Mouse (Mus musculus): ENCODE measurements around the gene Mad2l2.
A peak's percentile ranks its signal among the peaks of the same experiment; 100 is the strongest.

The Mad2l2 gene

DNA sequence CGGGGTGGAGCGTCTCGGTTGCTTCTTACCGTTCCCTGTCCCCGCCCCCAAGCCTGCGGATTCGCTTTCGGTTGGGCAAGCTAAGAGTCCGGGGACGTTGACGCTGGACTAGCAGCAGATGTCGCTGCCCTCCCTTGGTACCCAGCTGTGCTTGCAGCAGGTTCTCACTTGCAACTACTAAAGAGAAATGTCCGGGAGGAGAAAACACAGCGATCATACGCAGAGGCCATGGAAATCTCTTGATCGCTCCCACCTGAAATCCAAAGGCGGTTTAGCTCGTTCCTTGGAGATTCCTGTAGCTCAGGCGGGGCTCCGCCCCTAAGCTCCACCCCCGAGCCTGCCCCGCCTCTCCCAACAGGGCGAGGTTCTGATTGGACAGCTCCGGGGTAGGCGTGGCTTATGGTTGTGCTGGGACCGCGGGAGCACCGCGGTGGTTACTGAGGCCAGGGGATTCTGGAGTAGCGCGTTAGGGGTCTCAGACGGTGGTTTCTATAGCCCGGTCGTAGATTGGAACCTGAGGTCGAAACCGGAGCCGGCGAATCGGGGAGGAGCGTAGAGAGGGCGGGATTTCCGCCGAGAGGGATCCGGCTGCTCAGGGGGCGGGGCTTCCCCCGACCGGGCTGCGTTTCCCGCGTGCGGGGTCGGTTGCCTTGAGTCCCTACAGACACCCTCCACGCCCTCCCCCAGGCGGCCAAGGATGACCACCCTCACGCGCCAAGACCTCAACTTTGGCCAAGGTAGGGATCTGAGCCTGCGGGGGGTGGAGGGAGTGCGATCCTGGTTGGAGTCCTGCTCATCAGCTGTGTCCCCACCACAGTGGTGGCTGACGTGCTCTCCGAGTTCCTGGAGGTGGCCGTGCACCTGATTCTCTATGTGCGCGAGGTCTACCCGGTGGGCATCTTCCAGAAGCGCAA, 10.2 kb downstream of the Mad2l2 start:
- DNase-seq (ENCODE audit: low read depth, low spot score), result peak; percentile 95

DNA sequence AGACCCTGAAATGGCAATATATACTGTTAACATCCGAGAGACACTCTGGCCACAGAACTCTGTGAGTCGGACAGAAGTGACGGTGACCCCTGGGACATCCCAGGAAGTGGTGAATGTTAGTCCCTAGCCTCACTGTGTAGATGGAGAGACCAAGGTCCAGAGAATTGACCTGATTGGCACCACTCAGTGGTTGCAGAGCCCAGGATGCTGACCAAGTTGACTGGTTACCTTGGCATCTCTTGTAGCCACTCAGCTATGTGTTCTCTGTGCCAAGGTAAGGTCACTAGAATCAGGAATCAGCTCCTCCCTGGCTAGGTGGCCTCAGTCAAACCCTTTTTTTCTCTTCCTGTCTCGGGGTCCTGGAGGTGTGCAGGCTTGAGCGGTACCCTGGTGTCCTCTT, 13.5 kb downstream of the Mad2l2 start:
- DNase-seq (ENCODE audit: low read depth, low spot score), result no peak

DNA sequence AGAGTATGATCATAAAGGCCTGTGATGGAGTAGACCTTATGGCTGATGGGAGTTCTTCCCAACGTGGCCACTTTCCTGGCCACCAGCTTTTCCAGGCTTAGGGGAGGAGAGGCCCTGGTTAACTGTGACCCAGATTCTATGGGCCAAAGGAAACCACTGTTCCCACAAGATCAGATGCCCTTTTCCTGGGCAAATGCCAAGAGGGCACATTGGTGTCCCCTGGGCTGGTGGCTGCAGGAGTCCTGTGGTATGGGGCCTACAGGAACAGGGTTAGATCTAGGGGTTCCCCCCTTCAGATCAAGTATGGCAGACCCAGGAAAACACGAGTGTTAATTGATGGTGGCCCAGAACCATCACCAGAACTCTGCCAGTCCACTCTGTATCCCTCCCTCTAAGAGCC, 17.5 kb downstream of the Mad2l2 start:
- DNase-seq (ENCODE audit: low read depth, low spot score), result no peak

DNA sequence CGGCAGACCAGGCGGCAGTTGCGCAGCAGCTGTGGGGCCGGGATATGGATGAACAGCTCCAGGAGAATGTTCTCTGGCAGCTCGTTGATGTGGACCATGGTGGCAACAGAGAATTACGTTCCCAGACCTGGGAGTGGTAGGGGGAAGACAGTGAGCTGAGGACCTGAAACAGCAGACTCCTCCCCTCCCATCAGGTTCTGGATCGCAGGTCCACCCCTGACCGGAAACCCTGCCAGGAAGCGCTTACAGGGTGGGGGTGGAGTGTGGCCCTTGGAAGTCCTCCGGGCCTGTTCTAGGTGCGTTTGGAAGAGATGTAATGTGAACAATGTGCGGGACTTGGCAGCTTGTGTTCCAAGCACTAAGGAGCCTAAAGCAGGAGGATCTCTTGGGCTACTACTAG, 19.4 kb downstream of the Mad2l2 start:
- peak; percentile 64 for DNase-seq (ENCODE audit: low read depth, low spot score)

DNA sequence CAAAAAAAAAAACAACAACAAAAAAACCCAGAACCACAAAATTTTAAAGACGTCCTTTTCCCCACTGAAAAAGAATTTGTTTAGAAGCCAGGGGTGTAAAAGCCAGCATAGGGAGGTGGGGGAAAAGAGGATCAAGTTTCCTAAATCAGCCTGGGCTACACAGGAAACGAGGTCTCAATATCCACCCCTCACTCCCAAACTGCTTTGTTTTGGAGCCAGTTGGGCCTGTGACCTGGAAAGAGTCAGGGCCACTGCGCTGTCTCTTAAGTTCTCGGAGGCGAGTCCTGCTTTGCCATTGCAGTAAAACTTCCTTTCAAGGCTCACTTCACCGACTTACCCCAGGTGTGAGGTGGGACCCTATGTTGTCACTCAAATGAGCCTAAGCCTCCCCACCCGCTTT, 20.1 kb downstream of the Mad2l2 start:
- DNase-seq (ENCODE audit: low read depth, low spot score), result no peak

DNA sequence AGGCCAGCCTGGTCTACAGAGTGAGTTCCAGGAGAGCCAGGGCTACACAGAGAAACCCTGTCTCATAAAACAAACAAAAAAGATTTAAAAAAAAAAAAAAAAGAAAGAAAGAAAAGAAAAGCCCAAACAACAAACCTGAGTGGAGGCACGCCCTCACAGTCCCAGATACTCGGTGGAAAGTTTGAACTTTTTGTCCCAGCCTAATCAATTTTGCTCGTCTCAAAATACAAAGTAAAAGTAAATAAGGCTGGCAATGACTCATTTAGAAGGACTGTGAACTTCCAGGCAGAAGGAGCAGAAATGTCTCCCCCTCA, 20.7 kb downstream of the Mad2l2 start:
- DNase-seq (ENCODE audit: low read depth, low spot score), result no peak

DNA sequence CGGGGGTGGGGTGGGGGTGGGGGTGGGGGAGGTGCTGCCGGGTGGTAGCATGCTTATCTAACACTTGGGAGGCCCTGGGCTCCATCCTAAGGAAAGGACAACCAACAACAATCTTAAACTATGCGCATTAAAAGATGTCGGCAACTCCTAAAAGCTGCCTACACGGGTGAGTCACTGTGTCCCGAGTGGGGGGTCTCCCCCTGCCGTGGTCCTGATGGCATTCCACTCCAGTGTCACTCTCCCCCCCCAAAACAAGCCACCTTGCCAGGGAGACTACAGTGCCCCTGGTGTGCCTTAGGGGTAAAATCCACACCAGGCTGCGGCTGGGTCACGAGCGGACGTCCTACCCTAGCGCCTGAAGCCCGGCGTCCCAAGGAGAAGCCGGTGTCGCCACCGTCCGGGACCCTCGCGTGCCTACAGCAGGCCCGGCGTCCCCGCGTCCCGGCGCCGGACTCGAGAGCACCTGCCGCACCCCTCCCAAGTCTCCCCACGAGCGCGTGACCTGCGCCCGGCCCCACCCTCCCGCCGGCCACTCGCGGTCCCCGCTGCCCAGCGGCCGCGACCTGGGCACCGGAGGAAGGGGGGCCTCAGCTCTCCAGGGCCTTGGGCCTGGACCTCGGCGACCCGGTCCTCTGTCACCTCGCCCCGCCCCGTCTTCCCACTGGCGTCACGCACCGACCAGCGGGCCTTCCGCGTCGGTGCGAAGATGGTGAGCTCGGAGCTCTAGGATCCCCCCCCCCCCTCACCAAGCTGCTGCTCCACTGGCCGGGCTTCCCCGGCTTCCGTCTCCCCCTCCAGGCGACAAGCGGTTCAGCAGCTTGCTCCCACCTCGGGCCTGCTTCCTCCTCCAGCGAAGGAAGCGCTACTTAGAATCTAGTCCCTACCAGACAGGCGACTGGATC, 21.3 kb downstream of the Mad2l2 start, which contains the start of gene Fbxo6:
Fbxo6 (minus strand) TSS at position 874 of the 902 bp plus-strand sequence.
- peak; percentile 97 for DNase-seq (ENCODE audit: low read depth, low spot score)

DNA sequence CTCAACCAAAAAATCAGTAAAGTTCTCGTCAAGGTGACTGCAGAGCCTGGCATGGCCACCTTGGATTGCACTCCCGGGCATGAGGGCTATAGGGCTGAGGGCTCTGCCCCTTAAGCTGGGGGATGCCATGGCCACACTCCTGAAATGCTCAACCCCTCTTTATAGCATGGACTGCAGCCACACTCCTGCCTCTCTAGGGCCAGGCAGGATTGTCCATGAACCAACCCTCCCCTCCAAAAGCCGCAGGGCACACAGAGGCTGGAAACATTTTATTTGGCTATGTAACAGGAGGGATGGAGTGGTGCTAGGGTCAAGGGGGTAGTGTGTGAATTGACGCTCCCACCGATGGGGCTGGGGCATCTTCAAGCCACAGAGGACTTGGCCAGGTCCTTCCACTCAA, 22.4 kb downstream of the Mad2l2 start:
- no peak for DNase-seq (ENCODE audit: low read depth, low spot score)

DNA sequence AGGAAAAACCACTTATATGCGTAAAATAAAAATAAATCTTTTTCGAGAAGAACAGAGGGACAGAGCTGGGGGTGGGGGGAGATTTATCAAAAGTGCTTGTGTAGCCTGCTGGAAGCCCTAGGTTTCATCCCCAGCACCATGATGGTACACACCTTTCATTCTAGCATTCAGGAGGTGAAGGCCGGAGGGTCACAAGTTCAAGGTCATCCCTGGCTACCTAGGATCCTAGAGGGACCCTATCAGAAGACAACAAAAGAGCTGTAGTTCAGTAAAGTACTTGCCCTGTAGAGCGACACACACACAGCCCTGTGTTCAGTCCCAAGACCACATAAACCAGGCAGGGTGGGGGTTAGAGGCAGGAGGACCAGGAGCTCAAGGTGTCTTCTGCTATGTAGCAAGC, 23.8 kb downstream of the Mad2l2 start:
- DNase-seq (ENCODE audit: low read depth, low spot score), result peak; percentile 69

DNA sequence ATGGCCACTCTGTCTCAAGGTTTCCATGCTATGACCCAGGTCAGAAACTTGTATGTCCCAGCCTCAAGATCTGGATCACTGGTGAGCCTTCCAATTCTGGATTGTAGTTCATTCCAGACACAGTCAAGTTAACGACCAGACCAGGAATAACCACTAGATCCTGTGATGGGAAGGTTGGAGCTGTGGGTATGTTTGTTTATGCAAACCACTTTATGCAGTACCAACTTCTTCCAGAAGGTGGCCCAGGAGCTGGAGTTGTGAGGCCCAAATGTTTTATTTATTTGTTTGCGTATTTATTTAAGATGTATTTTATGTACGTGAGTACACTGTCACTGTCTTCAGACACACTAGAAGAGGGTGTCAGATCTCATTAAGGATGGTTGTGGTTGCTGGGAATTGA, 24.8 kb downstream of the Mad2l2 start:
- peak; percentile 71 for DNase-seq (ENCODE audit: low read depth, low spot score)

DNA sequence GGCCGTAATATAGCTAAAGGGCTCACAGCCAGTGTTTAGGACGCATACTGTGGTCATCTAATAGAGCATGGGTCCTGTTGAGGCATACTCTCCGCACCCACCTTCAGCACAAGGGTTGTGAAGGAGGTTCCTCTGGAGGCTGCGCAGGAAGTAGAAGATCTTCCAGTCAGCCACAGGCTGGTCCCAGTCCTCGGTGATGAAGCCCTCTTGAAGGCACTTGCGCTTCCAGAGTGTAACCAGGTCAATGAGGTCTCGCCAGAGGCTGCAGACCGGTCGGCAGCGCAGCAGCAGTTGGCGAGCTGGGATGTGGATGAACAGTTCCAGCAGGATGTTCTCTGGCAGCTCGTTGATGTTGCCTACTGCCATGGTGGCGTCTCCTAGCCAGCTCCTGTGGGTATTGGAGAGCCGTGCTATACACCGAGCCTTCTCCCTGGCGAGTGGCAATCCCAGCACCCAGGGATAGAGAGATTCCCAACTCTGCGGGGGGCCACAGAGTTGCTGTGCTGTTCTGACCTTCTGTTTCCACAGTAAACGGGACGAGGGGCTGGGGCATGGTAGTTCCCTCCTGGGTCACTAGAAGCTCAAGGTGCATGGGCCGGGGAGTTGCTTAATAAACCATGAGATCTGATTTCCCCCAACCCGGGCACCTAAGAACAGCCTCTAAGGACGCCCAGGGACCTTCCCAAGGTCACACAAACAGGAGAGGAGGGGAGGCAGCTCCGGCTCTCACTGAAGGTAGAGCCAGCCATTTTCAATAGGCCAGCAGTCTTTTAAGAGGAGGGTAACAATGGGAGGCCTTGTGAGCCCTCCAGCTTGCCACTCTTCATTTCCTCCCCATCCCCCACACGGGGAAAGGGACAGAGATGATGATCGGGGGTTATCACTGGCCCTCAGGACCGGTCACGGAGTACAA, 28.5 kb downstream of the Mad2l2 start:
- peak; percentile 71 for DNase-seq (ENCODE audit: low read depth, low spot score)

DNA sequence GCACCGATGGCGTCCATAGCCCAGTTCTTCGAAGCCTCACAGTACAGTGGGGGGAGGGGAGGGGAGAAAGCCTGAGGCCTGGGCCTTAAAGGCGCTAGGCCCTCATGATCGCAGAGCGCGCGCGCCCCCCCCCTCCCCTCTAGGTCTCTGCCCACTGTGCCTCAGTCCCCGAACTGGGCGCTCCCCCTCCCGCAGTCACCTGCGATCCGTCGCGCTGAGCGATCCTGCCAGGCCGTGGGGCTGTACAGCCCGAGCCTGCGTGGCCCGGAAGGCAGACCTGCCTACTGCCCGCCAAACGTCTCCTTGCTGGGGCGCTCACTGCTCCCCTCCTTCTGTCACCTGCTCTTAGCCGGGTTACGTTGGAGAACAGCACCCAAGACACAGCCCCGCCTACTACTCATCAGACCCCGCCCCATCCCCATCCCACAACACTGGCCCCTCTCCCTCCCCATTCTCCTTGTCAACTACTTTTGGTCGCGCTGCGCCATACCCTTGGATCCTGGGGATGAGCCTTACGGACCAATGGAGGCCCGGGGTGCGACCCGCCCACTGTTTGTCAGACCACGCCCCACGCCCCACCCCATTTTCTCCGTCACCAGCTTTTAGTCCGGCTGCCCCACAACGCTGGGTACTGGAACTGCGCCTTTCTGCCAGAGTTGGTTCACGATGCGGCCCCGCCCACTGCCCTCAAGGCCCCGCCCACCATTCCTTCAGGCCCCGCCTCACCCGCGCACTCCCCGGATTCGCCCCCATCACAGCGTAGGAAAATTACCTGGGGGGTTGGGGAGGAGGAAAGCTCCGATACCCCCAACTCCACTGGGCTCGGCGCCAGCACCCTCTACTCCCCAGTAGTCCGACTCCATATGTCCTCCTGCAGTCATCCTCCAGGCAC, 29.6 kb downstream of the Mad2l2 start:
- DNase-seq (ENCODE audit: low read depth, low spot score), result peak; percentile 99

DNA sequence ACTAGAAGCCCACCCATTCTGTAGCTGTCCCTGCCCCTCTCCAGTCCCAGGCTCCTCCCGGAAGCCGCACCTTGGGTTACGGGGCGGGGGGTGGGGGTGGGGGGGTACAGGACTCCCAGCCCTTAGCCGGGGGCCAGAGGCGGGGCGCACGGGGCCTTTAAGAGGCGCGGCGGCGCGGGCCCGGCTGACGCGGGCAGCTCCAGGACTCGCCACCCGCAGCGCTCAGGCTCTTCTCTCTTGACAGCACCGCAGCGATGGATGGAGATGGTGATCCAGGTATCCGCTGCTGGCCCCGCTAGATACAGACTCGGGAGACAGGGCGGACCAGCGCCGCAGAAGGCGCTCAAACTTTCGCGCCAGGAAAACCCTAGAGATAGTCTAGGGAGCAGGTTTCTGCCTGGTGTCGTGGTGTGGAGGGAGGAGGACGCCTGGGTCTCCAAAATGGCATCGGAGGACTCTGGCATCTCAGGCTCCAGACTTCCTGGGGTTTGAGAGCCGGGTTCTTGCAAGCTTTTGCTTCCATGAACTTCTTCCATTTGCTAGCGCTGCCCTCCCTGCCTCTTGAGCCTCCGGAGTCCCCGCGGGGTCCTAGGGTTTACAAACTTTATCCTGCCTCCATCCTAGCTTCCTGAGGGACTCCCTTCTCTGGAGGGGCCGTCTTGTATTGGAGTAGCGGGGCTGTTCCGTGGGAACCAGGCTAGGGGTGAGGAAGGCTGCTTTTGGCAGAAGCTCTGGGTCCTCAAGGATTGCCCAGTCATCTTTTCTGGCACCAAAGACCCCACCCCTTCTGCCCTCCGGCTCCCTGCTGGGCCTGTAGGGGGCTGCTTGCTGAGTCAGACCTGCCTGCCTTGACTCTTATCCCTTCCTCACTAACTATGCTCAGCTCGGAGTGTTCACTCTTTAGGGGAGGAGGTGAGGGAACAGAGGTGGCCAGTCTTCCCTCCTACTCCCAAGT, 30.5 kb downstream of the Mad2l2 start, which contains the start of the genes Fbxo44 and Fbxo2:
Fbxo44 (minus strand) TSS at position 47 of the 955 bp plus-strand sequence.
Fbxo2 (plus strand) TSS at position 186 of the 955 bp plus-strand sequence.
- peak; percentile 71 for DNase-seq (ENCODE audit: low read depth, low spot score)

DNA sequence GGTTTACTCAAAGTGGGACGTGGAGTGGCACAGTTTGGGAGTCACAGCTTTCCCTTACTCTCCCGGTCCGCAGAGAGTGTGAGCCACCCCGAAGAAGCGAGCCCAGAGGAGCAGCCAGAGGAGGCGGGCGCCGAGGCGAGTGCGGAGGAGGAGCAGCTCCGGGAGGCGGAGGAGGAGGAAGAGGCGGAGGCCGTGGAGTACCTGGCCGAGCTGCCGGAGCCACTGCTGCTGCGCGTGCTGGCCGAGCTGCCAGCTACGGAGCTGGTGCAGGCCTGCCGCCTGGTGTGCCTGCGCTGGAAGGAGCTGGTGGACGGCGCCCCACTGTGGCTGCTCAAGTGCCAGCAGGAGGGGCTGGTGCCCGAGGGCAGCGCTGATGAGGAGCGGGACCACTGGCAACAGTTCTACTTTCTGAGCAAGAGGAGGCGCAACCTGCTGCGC, 33.8 kb downstream of the Mad2l2 start:
- DNase-seq (ENCODE audit: low read depth, low spot score), result peak; percentile 84

DNA sequence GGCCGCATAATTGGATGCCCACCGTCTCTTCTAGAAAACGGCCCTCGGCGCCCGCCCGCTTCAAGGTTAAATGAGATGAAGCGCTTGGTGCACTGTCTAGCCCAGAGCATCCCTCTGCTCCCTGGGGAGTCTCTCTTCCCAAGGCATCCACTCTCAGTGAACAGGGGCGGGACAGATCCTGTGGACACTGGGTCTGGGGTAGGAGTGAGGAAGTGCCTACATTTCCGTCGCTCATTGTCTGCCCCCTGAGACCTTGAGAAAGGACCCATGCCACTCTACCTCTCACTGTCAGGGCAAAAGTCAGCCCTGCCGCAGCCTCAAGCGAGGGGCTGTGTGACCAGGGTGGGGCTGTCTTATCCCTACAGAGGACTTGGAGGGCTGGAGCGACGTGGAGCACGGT, 34.3 kb downstream of the Mad2l2 start:
- DNase-seq (ENCODE audit: low read depth, low spot score), result no peak

DNA sequence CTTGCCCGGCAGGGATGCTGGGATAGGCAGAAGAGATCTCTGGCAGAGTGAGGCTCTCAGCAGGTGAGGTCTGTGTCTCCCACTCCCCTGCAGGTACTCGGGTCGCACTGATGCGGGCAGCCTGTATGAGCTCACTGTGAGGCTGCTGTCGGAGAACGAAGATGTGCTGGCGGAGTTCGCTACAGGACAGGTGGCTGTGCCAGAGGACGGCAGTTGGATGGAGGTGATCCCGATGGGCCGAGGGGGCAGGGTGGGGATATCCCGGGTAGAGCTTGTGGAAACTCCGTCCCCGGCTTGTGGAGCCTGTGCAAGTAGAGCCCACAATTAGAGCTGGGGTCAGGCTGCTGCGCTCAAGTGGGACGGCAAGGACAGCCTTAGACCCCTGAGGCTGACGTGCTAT, 35.4 kb downstream of the Mad2l2 start:
- DNase-seq (ENCODE audit: low read depth, low spot score), result no peak

DNA sequence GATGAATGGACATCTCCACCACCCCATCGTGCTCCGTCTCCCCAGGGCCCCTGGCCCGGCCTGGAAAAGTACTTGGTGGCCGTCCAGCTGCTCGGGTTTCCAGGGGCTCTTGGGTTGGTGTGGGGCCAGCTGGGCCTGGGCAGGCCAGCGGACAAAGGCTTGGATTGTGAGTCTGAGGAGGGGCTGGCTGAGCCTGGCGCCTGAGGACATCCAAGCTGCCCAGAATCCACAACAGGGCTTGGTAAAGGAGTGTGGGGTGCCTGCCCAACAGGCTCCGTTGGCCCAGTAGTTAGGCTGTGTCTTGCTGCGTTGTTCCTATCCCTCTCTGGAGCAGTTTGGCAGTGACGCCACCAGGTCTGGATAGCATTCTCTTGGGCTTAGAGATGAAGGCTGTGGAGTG, 36.2 kb downstream of the Mad2l2 start:
- DNase-seq (ENCODE audit: low read depth, low spot score), result peak; percentile 35

DNA sequence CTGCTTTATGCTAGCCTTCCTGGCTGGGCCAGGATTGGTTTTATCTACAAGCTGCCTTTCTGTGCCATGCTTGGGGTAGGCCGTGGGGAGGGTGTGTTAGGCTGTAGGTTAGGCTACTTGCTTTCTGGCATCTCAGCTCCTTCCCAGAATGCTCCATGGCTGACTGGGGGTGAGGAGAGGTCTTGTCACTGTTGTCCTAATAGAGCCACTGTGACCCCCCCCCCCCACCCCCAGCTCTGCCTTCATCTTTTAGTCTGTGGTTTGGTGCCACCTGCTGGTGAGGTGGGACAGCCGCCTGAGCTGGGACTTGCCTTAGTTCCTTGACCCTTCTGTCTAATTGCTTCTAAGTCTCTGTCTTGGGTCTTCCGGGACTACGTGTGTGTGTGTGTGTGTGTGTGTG, 36.8 kb downstream of the Mad2l2 start:
- peak; percentile 89 for DNase-seq (ENCODE audit: low read depth, low spot score)

DNA sequence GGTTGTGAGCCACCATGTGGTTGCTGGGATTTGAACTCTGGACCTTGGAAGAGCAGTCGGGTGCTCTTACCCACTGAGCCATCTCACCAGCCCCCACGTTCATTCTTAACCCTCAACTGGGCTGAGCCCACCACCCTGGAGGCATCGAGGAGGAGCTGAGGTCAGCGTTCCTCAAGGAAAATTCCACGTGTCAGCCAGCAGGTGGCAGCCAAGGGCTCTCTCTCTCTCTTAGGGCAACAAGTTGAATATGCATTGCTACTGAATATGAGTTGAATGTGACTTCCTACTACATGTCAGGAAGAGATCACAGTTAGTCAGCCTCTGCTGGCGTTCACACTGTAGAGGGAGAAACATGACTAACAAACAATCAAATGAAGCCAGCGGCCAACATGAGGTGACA, 38.1 kb downstream of the Mad2l2 start:
- peak; percentile 80 for DNase-seq (ENCODE audit: low read depth, low spot score)
